Mouse (Mus musculus) stomach, postnatal 0 days (tissue): ENCODE measurements at regions not wholly inside any gene's neighbourhood (a gene's known extent, or its start where the extent isn't known, plus 50 kb on each side); places are given as distances from the start of the nearest gene placed in this dataset.

ENCODE experiments used
- CTCF ChIP-seq: IDR thresholded peaks from 2 replicates; pipeline ENCODE4 v1.5.1; 2016; ENCODE audit warnings: antibody characterized with exemption, low read depth, mild to moderate bottlenecking, moderate library complexity
- EP300 ChIP-seq: optimal IDR thresholded peaks from 2 replicates; pipeline ENCODE3; 2016; ENCODE audit warnings: antibody characterized with exemption

DNA sequence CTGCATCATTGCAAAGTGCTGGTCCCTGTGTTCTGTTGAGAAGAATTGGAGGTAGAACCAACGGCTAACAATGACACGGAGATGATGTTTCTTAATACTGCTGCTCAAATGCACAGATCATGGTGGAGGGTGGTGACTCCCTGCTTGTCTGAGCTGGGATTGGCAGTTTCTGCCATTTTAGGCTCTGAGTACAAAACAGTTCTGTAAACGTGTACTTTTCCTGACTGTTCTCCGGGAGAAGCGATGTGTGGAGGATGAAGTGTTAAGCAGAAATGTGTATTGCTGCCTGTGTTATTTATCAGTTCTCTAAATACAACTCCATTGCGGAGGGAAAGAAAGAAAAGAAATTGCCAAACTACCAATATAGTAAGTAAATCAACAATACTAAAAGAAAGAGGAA, 118.9 kb downstream of the Plppr4 start:
- TF ChIP-seq EP300, result no peak
- TF ChIP-seq CTCF, result no peak
